Mouse (Mus musculus) fat pad, adult 2 months (tissue): ENCODE results near the gene Pithd1.
"Not testable (repeated sequence)": the region's sequence is repeated elsewhere in the genome, so short reads cannot be mapped to it uniquely, and the experiment has no call there.

ENCODE experiments used
- DNase-seq: peaks from one replicate; pipeline ENCODE4 v3.0.0-alpha.2; 2011; ENCODE audit warnings: low read depth, low spot score; ENCODE audit errors: extremely low read depth

The Pithd1 gene

DNA sequence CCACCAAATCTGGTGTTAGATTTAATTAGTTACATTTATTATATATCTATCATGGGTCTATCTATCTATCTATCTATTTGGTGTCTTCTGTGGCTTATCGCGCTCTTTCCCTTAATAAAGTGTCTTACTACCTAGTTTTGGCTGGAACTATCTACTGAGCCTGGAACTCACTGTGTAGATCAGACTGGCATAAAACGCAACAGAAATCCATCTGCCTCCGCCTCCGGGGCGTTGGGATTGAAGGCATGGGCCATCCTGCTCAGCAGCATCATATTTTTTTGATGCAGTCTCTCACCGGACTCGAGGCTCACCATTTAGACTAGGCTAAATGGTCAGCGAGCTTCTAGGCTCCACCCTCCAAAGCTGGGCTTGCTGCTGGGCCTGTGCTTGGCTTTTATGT lies 650 bp upstream of the Pithd1 start:
- DNase-seq: no peak

DNA sequence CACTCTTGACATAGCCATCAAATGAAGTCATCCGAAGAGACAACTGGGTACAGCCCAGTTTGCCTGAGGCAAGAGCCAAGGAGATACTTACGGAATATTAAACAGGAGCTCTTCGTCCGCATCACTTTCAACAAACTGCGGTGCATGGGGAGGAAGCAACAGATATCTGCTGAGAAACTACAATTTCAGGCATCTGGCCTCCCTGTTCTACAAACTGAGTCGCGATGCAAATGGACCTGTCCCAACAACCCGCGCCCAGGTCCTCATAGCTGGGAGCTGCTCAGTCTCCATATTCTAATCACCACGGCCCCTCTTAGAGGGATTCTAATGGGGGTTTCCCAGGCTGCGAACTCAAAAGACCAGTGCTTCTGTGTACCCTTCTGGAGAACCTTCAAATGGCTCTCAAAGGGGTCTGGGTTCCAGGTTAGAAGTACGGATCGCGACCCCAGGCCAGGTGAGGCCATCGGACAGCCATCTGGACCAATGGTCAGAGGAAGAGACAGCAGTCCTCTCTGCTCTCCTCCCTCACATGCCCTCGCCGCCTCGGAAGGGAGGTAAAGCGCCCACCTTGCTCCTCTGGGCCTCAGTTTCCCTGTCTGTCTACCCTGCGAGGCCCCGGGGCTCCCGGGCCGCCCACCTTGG lies 642 bp downstream of the Pithd1 start:
- no peak for DNase-seq

DNA sequence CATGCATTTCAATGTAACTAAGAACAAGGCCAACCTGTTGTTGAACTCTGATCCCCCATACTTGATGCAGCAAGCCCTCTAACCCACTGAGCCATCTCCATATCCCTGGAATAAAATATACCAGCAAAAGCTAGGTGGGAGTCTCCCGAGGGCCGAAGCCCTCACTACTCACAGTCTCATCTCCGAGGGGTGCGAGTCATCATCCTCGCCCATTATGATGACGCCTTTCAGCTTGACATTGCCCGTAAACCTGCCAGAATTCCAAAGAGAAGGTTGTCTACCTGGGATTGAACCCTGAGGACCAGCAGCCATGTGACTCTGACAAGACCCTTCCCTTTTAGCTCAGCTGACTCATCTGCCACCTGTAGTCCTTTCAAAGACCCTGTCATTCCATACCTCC lies 1.3 kb downstream of the Pithd1 start:
- no peak for DNase-seq

- DNase-seq: no peak
Measured at GRCm38 (mm10) chr4:135985193-135985592, 1.9 kb downstream of the Pithd1 start.

GRCm38 (mm10) chr4:135984556-135984955 lies 2.5 kb downstream of the Pithd1 start:
- no peak for DNase-seq

- DNase-seq: no peak
Measured at GRCm38 (mm10) chr4:135981524-135982063, 5.5 kb downstream of the Pithd1 start.

DNA sequence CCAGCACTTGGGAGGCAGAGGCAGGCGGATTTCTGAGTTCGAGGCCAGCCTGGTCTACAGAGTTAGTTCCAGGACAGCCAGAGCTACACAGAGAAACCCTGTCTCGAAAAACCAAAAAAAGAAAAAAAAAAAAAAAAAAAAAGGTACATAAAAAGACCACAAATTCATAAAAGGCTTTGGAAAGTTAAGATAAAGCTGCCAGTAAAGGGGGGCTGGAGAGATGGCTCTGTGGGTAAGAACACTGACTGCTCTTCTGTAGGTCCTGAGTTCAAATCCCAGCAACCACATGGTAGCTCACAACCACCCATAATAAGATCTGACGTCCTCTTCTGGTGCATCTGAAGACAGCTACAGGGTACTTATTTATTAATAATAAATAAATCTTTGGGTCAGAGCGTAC lies 6.8 kb downstream of the Pithd1 start:
- DNase-seq: not testable (repeated sequence)

- no peak for DNase-seq
Measured at GRCm38 (mm10) chr4:135976146-135976545, 10.9 kb downstream of the Pithd1 start.

GRCm38 (mm10) chr4:135972911-135973811 lies 13.9 kb downstream of the Pithd1 start:
- DNase-seq: no peak

DNA sequence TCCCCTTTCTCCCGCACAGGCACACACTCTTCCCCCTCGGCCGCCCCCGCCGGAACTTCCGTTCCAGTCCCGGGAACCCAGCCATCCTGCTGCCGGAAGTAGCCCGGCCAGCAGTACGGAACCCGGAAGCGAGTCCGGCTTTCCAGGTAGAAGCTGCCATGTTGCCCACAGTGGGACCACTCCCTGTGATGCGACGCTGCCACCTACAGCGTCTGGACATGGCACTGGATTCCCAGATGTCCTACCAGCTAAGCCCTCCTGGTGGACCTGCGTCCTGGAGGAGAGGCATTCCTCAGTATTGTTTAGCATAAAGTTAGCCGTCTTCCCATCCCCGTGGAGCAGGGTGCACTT lies 14.5 kb downstream of the Pithd1 start, which contains the start of gene Lypla2:
Gene Lypla2, minus strand, starts transcription at position 71 of the 351 bp plus-strand sequence.
- DNase-seq: no peak

GRCm38 (mm10) chr4:135971805-135972555 lies 15.1 kb downstream of the Pithd1 start:
- DNase-seq: no peak

DNA sequence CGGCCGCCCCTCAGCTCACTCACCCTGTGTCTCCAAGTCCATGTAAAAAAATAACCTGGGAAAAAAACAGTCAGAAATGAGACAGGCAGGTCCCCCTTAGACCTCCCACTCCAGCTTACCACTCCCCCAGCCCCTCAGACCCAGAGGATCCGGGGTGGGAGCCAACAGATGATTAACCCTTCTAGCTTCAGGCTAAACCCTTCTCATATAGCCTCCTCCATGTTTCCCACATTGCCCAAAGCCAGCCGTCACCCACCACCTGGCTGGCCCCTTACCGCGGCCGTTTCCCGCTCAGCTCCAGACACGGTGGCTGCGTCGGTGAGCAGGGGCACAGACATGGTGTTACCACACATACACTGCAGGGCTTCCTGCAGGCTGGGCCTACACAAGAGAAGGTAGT lies 16.5 kb downstream of the Pithd1 start:
- no peak for DNase-seq

DNA sequence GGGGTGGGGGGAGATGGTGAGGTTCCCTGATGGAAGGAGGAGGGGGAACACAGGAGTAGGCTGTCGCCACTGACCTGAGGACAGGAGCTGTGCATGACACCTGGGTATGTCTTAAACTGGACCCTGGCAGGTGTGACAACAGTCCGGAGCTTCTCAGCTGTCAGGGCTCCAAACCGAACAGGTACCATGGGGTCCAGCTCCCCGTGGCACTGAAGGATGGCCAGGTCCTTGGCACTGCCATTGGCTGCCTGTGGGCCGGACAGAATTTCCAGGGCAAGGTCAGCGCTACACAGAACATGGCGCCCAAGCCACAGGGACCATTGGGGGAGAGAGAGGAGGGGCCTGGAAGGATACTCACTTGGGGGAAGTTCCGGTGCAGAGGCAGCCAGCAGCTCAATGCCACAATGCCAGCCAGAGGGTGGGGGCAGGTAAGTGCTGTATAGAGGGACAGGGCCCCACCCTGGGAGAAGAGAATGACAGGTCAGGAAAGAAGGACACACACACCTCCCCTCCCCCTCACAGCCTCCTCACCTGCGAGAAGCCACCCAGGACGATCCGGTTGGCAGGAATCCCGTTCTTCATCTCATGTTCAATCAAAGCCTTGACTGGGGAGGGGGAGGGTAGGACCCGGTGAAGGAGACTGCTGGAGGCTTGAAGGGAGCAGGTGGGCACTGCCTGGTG lies 17.9 kb downstream of the Pithd1 start:
- no peak for DNase-seq

DNA sequence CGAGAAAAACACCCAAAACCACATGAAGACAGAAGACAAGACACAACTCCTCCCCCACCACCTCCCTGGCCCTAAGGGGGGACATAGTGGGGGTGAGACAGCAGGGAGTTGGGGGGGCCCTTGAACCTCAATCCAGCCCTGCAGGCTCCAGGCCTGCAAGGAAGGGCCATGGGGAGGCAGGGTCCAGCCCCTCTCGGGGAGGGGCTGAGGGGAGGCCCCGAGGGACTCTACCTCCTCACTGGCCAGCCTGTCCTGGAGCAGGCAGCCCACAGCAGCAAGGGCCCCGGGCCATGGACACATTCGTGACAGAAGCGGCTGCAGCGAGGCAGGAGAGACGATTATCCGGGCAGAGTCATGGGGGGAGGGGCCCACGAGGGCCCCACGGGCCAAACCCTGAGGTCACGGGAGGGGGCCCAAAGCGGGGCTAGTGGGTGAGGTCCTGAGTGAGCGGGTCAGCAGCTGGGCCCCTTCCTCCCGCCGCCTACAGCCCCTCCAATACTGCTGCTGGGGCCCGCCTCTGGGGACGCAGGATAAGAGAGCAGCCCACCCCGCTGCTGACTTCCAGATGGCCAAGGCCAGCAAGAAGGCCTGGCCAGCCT lies 18.7 kb downstream of the Pithd1 start:
- DNase-seq: no peak

- DNase-seq: no peak
Measured at GRCm38 (mm10) chr4:135967086-135967760, 19.8 kb downstream of the Pithd1 start.

DNA sequence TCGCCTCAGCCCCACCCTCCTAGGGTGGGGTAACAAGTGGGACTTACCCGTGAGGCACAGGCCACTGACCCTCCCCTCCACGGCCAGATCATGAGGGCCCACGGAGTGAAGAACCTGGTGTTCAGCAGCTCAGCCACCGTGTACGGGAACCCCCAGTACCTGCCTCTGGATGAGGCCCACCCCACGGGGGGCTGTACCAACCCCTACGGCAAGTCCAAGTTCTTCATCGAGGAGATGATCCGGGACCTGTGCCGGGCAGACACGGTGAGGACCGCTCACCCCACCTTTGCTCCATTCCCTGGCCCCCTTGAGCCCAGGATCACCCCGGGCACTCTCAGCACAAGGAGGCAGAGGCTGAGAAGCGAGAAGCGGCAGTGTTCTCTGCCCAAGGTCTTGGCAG lies 20.8 kb downstream of the Pithd1 start:
- no peak for DNase-seq

DNA sequence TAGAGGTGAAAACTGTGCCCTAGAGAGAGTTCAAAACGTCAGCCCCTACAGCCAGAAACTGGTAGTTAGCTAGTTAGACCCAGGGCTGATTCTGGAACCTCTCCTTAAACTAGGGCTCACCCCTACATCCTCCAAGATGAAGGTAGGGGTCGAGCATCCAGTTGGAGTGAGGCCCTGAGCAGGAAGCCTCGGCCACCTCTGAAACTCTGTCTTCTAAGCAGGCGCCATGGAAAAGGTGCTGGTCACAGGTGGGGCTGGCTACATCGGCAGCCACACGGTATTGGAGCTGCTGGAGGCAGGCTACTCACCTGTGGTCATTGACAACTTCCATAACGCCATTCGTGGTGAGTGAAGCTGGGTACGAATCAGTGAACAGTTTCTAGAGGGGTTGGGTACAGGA lies 22.0 kb downstream of the Pithd1 start:
- no peak for DNase-seq

DNA sequence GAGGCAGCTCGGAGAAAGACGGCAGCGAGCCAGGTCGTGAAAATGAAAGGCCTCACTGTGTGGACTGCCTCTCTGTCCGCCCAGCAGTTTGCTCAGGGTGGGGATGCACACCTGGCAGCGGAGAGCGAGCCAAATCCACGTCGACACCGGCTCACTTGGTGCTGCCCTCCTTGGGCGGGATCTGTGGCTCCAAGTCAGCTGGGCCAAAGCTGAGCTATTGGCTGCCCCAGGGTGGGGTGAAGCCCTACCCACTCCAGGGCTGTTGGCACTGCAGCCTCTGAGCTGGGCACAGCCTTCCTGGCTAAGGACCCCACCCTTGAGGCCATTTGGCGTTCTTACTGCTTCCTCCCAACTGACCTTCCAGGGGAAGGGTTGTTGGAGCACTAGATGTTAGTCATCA lies 22.6 kb downstream of the Pithd1 start:
- peak; percentile 54 for DNase-seq

DNA sequence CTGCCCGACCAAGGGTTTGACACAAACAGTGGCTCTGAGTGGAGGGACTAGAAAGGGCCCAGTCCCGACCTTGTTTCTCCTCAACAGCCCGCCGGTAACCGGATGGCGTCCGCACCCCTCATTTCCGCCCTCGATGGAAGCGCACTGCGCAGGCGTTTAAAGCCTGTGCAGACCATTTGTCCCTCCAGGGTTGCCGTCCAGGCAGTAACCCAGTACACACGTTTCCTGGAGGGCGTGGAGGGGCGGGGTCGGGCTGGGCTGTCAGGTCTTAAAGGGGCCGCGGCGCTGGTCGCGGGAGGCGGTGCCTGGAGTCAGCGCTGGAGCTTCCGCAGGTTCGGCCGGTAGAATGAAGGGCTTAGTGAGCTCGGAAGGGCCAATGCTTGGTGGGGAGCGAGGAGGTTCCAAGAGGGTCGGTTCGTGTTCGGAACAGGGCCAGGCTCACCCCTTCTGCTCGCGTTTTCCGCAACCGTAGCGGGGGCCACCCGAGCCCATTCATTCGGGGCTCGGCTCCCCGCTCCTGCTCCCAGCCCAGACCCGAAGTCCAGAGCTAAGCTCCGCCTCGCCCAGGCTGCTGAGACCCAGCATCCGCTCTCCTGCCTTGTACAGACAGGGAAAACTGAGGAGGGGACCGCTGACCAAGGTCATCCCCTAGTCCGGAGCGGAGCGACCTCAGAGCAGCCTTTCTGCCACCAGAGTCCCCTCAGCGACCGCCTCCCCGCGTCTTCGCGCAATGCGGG lies 23.4 kb downstream of the Pithd1 start, which contains the start of gene Gale:
Gene Gale, plus strand, starts transcription at position 271 of the 737 bp plus-strand sequence.
- DNase-seq: peak; percentile 77
